Mouse (Mus musculus) cortical plate, adult 2 months (tissue): ENCODE measurements around the gene Tspan18.

Experiments used
- CTCF ChIP-seq: fragments of 200-500 bp; IDR thresholded peaks from 2 replicates; pipeline ENCODE4 v1.5.1; 2011; ENCODE audit warnings: mild to moderate bottlenecking, control low read depth, low read length; ENCODE audit not compliant: insufficient read depth; ENCODE audit errors: extremely low read depth
- POLR2A ChIP-seq: fragments of 200-500 bp; IDR thresholded peaks from 2 replicates; pipeline ENCODE4 v1.6.1; 2011; ENCODE audit warnings: mild to moderate bottlenecking, low read length, control low read depth; ENCODE audit not compliant: insufficient read depth; ENCODE audit errors: extremely low read depth

DNA sequence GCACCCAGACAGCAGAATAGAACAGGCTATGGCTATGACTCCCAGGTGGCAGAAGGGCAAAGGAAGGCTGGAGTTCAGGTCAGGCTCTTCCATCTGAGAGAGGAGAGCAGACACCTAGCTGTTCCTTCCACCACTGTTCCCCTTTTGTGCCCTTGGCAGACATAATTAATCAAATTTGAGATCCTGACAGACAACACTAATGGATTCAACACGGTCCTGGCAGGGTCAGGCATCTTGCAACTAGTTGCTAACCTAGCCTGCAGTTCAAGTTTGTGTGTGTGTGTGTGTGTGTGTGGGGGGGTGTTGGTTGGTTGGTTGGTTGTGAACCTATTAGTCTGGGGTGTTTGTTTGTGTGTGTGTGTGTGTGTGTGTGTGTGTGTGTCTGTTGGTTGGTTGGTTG, 131.5 kb downstream of the Tspan18 start:
- no peak for TF ChIP-seq POLR2A
- TF ChIP-seq CTCF, result no peak
